Mouse (Mus musculus): ENCODE data around the gene Foxj2.

GRCm38 (mm10) chr6:122889599-122889998 lies 69.9 kb downstream of the Foxj2 start:
- TF ChIP-seq POLR2A (IDR thresholded peaks at IDR 0.05; ENCODE audit: insufficient read length, low read depth): no peak
- no peak for TF ChIP-seq USF1 (IDR thresholded peaks at IDR 0.05; ENCODE audit: low read depth)
- TF ChIP-seq CEBPB (IDR thresholded peaks at IDR 0.05; ENCODE audit: insufficient read depth, poor library complexity, severe bottlenecking): no peak
- TF ChIP-seq MAX (IDR thresholded peaks at IDR 0.05; ENCODE audit: low read depth): no peak
- no peak for TF ChIP-seq REST (IDR thresholded peaks at IDR 0.05; ENCODE audit: insufficient read depth, insufficient read length)
- TF ChIP-seq SRF (IDR thresholded peaks at IDR 0.05; ENCODE audit: control insufficient read depth, insufficient read length, low read depth): no peak
- no peak for TF ChIP-seq TCF12 (IDR thresholded peaks at IDR 0.05; ENCODE audit: insufficient read depth, poor library complexity, severe bottlenecking)
- TF ChIP-seq E2F4 (IDR thresholded peaks at IDR 0.05; ENCODE audit: insufficient read depth): no peak
- TF ChIP-seq POLR2AphosphoS2 (IDR thresholded peaks at IDR 0.05; ENCODE audit: insufficient read length, low read depth): no peak
- TF ChIP-seq MYOG (IDR thresholded peaks at IDR 0.05; ENCODE audit: control insufficient read depth in 1 of 3, insufficient read depth in 1 of 3, insufficient read length in 2 of 3, low read depth in 2 of 3): no peak
